Mouse (Mus musculus) stomach, postnatal 0 days (tissue): ENCODE measurements around the gene Slc13a1. TPM values are rescaled to one million over a fixed set of nuclear protein-coding genes. Genes with fewer than 3 reads are reported as not detected.

Experiments
- ATAC-seq: fragments of 200-750 bp; cut with Nextera tagmentation; 2 replicates; pipeline ENCODE4 v1.8.0; 2017; ENCODE audit not compliant: low FRiP score, low TSS enrichment
- DNase-seq: peaks from one replicate; pipeline ENCODE4 v3.0.0-alpha.2; 2016; ENCODE audit warnings: low spot score
- H3K27ac ChIP-seq: fragments of 300-500 bp; sonication (generic); replicated peaks from 2 replicates; pipeline ENCODE4 v1.5.1; 2014; ENCODE audit warnings: mild to moderate bottlenecking, control low read depth
- H3K27me3 ChIP-seq: fragments of 300-500 bp; sonication (generic); 2 replicates; pipeline ENCODE4 v1.6.1; 2014; ENCODE audit warnings: low read length; ENCODE audit not compliant: control insufficient read depth, insufficient read depth
- H3K36me3 ChIP-seq: fragments of 300-500 bp; sonication (generic); 2 replicates; pipeline ENCODE4 v1.6.1; 2014; ENCODE audit warnings: low read length, mixed read lengths; ENCODE audit not compliant: control insufficient read depth, insufficient read depth
- H3K4me1 ChIP-seq: fragments of 300-500 bp; sonication (generic); replicated peaks from 2 replicates; pipeline ENCODE4 v1.6.1; 2014; ENCODE audit warnings: antibody characterized with exemption; ENCODE audit not compliant: control insufficient read depth, insufficient read depth
- H3K4me2 ChIP-seq: fragments of 300-500 bp; sonication (generic); replicated peaks from 2 replicates; pipeline ENCODE4 v1.6.1; 2014; ENCODE audit warnings: low read depth, mild to moderate bottlenecking, control low read depth, moderate library complexity
- H3K4me3 ChIP-seq: fragments of 300-500 bp; sonication (generic); 2 replicates; pipeline ENCODE4 v1.5.1; 2014; ENCODE audit warnings: low read depth, low read length, control low read depth
- H3K9ac ChIP-seq: fragments of 300-500 bp; sonication (generic); 2 replicates; pipeline ENCODE4 v1.6.1; 2014; ENCODE audit warnings: mild to moderate bottlenecking, low read length, control low read depth, mixed read lengths
- H3K9me3 ChIP-seq: fragments of 300-500 bp; sonication (generic); 2 replicates; pipeline ENCODE4 v1.6.1; 2016; ENCODE audit warnings: low read length; ENCODE audit not compliant: control insufficient read depth
- CTCF ChIP-seq: IDR thresholded peaks from 2 replicates; pipeline ENCODE4 v1.5.1; 2016; ENCODE audit warnings: antibody characterized with exemption, low read depth, mild to moderate bottlenecking, moderate library complexity
- EP300 ChIP-seq: optimal IDR thresholded peaks from 2 replicates; pipeline ENCODE3; 2016; ENCODE audit warnings: antibody characterized with exemption
- WGBS: fragments of 180-500 bp; shearing (Covaris S2); extraction: QIAGEN DNeasy Blood & Tissue Kit; methylation state at CpG from one replicate; pipeline ENCODE4 v1.1.7; 2014; 5-methylcytosine and 5-hydroxymethylcytosine counted together
- polyA plus RNA-seq: library from polyadenylated mRNA; unstranded; fragments of >200 nt; fragmentation: Nextera tagmentation; extraction: Ambion mirVana; gene quantifications from 2 replicates; pipeline ENCODE4 v1.2.1, GENCODE M21; 2015

Slc13a1 gene
- polyA plus RNA-seq, 1 experiment from 2014 or later, result not detected

DNA sequence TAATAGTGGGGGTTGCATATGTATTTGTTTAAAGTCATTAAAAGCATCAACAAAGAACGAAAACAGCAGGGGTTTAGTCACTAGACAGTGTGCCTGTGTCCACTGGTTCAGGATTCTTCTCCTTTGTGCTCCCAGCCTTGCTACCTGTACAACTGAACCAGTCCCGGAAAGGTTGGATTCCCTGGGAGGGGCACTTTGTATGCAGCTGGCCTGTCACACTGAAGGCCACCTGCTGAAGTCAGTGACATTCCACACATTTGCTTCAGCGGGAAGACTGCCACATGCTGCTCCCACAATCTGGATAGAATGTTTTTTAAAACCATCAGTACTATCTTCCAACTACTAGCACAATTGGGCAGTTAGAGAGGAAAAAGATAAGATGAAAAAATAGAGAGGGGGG lies 61.7 kb downstream of the Slc13a1 start:
- H3K36me3 ChIP-seq, result no peaks in the 10 kb centered on the region
- no peak for TF ChIP-seq CTCF
- TF ChIP-seq EP300, result no peak
- H3K9me3 ChIP-seq, result no peaks in the 10 kb centered on the region
- ATAC-seq (no peak), DNase-seq (no peak)
- H3K4me3 ChIP-seq, result no peak overlapping the region
- H3K9ac ChIP-seq, result no peak overlapping the region
- no peak overlapping the region for H3K4me2 ChIP-seq
- 48% methylated on average over 3 of the region's 3 CpGs for WGBS
- H3K4me1 ChIP-seq, result no peaks in the 10 kb centered on the region
- H3K27ac ChIP-seq, result no peak overlapping the region
- H3K27me3 ChIP-seq, result no peaks in the 10 kb centered on the region

DNA sequence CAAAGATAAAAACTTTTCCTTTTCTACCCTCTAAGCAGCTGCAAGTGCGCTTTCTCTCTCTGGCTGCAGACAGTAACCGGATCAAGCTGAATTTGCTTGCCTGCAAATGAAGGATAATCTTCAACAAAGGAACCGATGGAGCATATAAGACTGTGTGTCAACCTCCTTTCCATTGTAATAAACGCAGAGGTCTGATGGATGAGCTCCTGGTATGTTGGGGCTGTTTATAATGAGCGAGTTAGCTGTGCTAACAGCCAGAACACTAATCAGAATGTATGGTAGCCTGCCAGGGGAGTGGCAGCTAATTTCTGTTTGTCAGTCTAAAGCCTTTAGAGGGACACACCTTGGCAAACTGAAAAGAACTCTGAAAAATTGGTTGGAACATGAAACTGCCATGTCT lies 62.2 kb downstream of the Slc13a1 start:
- H3K9me3 ChIP-seq, result no peaks in the 10 kb centered on the region
- TF ChIP-seq EP300 (no peak), CTCF (no peak)
- H3K4me2 ChIP-seq, result no peak overlapping the region
- no peak overlapping the region for H3K27ac ChIP-seq
- H3K27me3 ChIP-seq, result no peaks in the 10 kb centered on the region
- 34% methylated on average over 5 of the region's 5 CpGs for WGBS
- H3K9ac ChIP-seq, result no peak overlapping the region
- H3K36me3 ChIP-seq, result no peaks in the 10 kb centered on the region
- no peaks in the 10 kb centered on the region for H3K4me1 ChIP-seq
- no peak overlapping the region for H3K4me3 ChIP-seq
- ATAC-seq (no peak), DNase-seq (no peak)

DNA sequence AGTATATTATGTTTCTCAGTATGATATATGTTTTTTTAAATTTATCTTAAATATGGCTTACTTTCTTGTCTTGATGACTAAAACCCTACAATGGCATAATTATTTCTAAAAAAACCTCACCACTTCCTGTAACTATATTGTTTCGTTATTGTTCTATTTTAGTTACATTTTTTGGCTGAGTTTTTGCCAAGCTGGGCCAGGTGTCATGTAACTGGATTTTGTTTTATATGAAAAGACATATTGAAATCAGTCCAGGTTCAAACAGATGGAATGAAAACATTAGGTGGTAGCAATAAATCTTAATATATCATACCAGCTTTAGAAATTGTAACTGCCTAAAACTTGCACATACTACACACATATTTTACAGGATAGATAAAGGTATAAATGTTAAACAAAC lies 66.6 kb downstream of the Slc13a1 start:
- H3K9me3 ChIP-seq, result no peaks in the 10 kb centered on the region
- H3K27me3 ChIP-seq, result no peaks in the 10 kb centered on the region
- no peak overlapping the region for H3K9ac ChIP-seq
- WGBS, result 51% methylated on average over 1 of the region's 1 CpGs
- no peak for DNase-seq
- H3K4me2 ChIP-seq, result no peak overlapping the region
- H3K27ac ChIP-seq, result no peak overlapping the region
- no peaks in the 10 kb centered on the region for H3K36me3 ChIP-seq
- H3K4me1 ChIP-seq, result no peaks in the 10 kb centered on the region
- no peak for ATAC-seq
- no peak for TF ChIP-seq CTCF
- no peak for TF ChIP-seq EP300
- no peak overlapping the region for H3K4me3 ChIP-seq

DNA sequence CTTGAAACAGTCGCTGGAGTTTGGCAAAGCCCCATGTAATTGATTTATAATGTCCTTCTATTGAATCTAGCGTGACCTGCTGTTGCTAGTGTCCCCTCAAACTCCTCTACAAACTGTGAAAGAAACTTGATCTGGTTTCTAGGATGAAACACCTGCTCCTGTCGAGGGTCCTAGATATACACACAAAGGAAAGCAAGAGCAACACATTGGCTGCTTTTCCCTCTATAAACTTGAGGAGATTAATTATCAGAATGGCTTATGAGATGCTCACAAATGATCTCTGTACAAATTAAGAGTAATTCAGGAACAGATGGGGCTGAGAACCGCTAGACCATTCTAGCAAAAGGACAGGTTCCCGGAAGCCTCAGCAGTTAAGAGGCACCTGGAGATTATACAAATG lies 67.2 kb downstream of the Slc13a1 start:
- Histone ChIP-seq H3K36me3 (no peaks in the 10 kb centered on the region), H3K4me1 (no peaks in the 10 kb centered on the region), H3K4me2 (no peak overlapping the region), H3K27ac (no peak overlapping the region), H3K4me3 (no peak overlapping the region), H3K9ac (no peak overlapping the region), H3K9me3 (no peaks in the 10 kb centered on the region), H3K27me3 (no peaks in the 10 kb centered on the region)
- 48% methylated on average over 5 of the region's 5 CpGs for WGBS
- ATAC-seq (no peak), DNase-seq (no peak)
- no peak for TF ChIP-seq CTCF
- no peak for TF ChIP-seq EP300

DNA sequence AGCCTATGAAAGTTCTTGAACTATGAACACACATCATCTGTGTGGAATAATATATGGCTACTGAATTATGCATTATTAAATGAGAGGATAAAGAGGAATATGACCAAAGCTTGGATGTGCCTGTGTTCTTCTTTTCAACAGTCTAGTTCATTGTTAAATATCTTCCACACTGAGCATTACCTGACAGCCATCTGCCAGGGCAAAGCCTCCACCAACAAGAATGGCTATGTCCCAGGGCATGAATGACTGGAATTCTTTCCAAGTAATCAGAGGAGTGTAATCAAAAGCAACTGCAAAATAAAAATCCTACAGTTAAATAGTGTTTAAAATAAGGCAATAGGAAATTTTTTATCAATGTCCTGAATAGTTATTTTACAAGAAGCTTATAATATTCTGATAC lies 70.5 kb downstream of the Slc13a1 start:
- H3K36me3 ChIP-seq, result no peaks in the 10 kb centered on the region
- DNase-seq, result no peak
- TF ChIP-seq EP300, result no peak
- TF ChIP-seq CTCF, result no peak

DNA sequence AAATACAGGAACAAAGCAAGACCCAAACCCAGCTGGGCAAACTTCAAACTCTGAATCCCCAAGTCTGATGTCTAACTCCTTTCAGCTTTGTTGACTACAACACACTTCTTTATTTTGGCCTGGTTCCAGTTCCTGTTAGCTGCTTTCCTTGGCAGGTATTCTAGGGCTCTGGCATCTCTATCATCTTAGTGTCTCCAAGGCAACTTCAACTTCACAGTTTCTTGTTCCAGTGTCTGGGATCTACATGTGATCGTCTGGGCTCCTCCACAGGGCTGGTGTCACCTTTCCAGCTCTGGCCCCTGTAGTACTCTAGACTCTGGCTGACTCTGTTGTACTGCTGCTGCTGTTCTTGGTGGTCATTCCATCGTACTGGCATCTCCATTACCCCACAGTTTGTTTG lies 91.8 kb downstream of the Slc13a1 start:
- H3K27me3 ChIP-seq, result no peaks in the 10 kb centered on the region
- WGBS, result 60% methylated on average over 2 of the region's 2 CpGs
- TF ChIP-seq EP300, result no peak
- no peaks in the 10 kb centered on the region for H3K4me1 ChIP-seq
- DNase-seq, result no peak
- H3K4me3 ChIP-seq, result no peak overlapping the region
- no peaks in the 10 kb centered on the region for H3K9me3 ChIP-seq
- H3K4me2 ChIP-seq, result no peak overlapping the region
- no peak for ATAC-seq
- no peaks in the 10 kb centered on the region for H3K36me3 ChIP-seq
- no peak overlapping the region for H3K9ac ChIP-seq
- H3K27ac ChIP-seq, result no peak overlapping the region

More for the DNA sequence above, 70.5 kb downstream of the Slc13a1 start:
- no peak overlapping the region for H3K9ac ChIP-seq
- H3K4me3 ChIP-seq, result no peak overlapping the region
- H3K27me3 ChIP-seq, result no peaks in the 10 kb centered on the region
- H3K4me2 ChIP-seq, result no peak overlapping the region
- H3K9me3 ChIP-seq, result no peaks in the 10 kb centered on the region
- ATAC-seq, result no peak
- no peak overlapping the region for H3K27ac ChIP-seq
- no peaks in the 10 kb centered on the region for H3K4me1 ChIP-seq
